Mouse (Mus musculus): ENCODE data around the gene Rsad1. TPM values are rescaled to one million over a fixed set of nuclear protein-coding genes. Genes with fewer than 3 reads are reported as not detected.

Rsad1 gene
- total and polyA plus RNA-seq, 3 experiments = 4.2 to 5.6 (median 4.8) TPM

DNA sequence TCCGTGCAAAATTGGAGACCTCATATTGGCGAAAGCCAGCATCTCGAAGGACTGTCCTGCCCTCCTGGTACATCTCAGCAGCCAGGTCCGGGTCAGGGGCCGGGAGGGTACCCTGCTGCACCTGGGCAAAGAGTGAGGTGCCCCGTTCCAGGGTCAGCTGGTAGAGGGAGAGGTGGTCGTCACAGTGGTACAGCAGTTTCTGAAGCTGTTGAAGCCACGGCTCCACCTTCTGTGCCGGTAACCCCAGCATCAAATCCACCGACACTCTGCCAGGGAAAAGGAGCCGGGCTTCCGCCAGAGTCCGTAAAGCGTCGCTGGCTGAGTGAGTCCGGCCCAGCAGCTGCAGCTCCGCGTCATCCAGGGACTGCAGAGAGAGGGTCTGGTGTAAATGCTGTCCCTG is 4.6 kb downstream of the Rsad1 start:
- no peak for ATAC-seq (ENCODE audit: extremely low read depth, insufficient number of reproducible peaks, low FRiP score, poor library complexity, severe bottlenecking)

DNA sequence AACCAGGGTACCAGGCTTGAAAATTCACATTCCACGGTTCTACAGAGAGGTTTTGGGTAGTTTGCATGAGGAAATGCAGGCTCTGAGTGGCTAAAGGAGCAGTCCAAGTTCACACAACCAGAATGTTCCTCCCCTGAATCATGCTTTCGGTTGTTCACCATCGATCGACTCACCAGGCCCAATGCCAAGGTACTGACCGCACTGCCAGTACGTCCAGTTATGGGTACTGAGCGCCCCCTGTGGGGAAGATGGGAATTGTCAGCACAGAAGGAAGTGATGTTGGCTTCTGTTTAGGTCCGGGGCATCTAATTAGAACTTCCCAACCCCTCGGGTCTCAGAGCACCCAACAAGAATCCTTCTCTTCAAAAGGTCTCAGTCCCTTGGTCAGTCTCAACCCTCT is 5.1 kb downstream of the Rsad1 start:
- TF ChIP-seq GATA2 (IDR thresholded peaks at IDR 0.05; ENCODE audit: borderline replicate concordance, low read depth, low read length) = no peak
- no peak for TF ChIP-seq POLR2AphosphoS5 (IDR thresholded peaks at IDR 0.05; ENCODE audit: insufficient replicate concordance, low read depth, low read length)
- peak; percentile 69 for TF ChIP-seq CTCF (IDR thresholded peaks at IDR 0.05; ENCODE audit: low read depth, low read length)
- no peak for TF ChIP-seq GATA1 (IDR thresholded peaks at IDR 0.05; ENCODE audit: borderline replicate concordance, low read length)
- TF ChIP-seq TAL1 (conservative IDR thresholded peaks at IDR 0.05; ENCODE audit: low read depth, low read length) = no peak
- peaks cover 60% of the 10 kb centered on the region for H3K36me3 ChIP-seq (replicated peaks)
- no peaks in the 10 kb centered on the region for H3K9me3 ChIP-seq (replicated peaks)
- ATAC-seq (ENCODE audit: extremely low read depth, insufficient number of reproducible peaks, low FRiP score, poor library complexity, severe bottlenecking) = no peak
- H3K4me3 ChIP-seq (ENCODE audit: low read depth, low read length) = no peak overlapping the region
- no peaks in the 10 kb centered on the region for H3K27me3 ChIP-seq (ENCODE audit: insufficient read depth, low read length)
- peaks cover 15% of the 10 kb centered on the region for H3K4me1 ChIP-seq (ENCODE audit: insufficient read depth, low read depth, low read length)
- no peak for DNase-seq (ENCODE audit: low spot score)

More for the DNA sequence above, 4.6 kb downstream of the Rsad1 start:
- H3K9me3 ChIP-seq (replicated peaks) = no peaks in the 10 kb centered on the region
- no peak overlapping the region for H3K4me3 ChIP-seq (ENCODE audit: low read depth, low read length)
- H3K36me3 ChIP-seq (replicated peaks) = peaks cover 57% of the 10 kb centered on the region
- DNase-seq (ENCODE audit: low spot score) = no peak
- H3K27me3 ChIP-seq (ENCODE audit: insufficient read depth, low read length) = no peaks in the 10 kb centered on the region
- H3K4me1 ChIP-seq (ENCODE audit: insufficient read depth, low read depth, low read length) = peaks cover 20% of the 10 kb centered on the region
- TF ChIP-seq POLR2AphosphoS5 (IDR thresholded peaks at IDR 0.05; ENCODE audit: insufficient replicate concordance, low read depth, low read length) (no peak), TAL1 (conservative IDR thresholded peaks at IDR 0.05; ENCODE audit: low read depth, low read length) (no peak), GATA1 (IDR thresholded peaks at IDR 0.05; ENCODE audit: borderline replicate concordance, low read length) (no peak), GATA2 (IDR thresholded peaks at IDR 0.05; ENCODE audit: borderline replicate concordance, low read depth, low read length) (no peak), CTCF (IDR thresholded peaks at IDR 0.05; ENCODE audit: low read depth, low read length) (no peak)

DNA sequence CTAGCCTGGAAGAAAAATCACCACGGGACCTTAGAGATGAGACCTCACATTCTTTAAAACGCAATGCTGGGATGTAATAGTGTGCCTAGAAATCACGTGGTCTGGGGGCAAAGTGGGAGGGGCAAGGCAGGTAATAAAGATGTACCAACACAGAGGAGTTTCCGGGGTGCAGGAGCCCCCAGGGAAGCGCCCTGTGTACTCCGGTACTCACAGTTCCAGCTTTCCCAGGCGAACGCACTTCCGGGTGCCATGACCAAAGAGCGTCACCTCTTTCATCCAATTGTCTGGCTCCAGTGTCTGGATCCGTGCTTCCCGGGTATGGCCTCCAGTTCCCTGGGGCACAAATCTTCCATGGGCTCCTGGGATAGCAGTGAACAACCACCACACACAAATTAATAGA is 5.7 kb downstream of the Rsad1 start:
- no peaks in the 10 kb centered on the region for H3K9me3 ChIP-seq (replicated peaks)
- no peak for TF ChIP-seq GATA2 (IDR thresholded peaks at IDR 0.05; ENCODE audit: borderline replicate concordance, low read depth, low read length)
- TF ChIP-seq TAL1 (conservative IDR thresholded peaks at IDR 0.05; ENCODE audit: low read depth, low read length) = no peak
- no peak for TF ChIP-seq POLR2AphosphoS5 (IDR thresholded peaks at IDR 0.05; ENCODE audit: insufficient replicate concordance, low read depth, low read length)
- TF ChIP-seq GATA1 (IDR thresholded peaks at IDR 0.05; ENCODE audit: borderline replicate concordance, low read length) = no peak
- no peak for TF ChIP-seq CTCF (IDR thresholded peaks at IDR 0.05; ENCODE audit: low read depth, low read length)

DNA sequence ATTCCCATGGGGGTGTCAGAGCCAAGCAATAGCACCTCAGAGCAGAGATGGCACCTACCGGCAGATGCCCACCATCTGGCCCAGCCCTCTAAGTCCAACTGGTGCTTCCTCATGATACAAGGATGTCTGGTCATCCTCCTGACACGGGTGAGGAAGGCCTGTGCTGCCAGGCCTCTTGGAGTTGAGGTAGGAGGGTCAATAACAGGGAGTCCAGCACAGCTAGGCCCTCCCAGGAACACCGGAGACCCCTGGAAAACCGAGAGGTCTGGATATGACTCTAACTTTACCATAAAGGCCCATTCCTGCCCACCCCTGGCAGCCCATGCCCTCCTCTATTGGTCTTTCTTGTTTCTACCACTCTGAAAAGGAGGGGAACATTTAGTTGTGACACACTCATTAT is 6.7 kb downstream of the Rsad1 start:
- Histone ChIP-seq H3K4me1 (ENCODE audit: insufficient read depth, low read depth, low read length) (peaks cover 3% of the 10 kb centered on the region; the same call in 1 of the 2 replicates), H3K4me3 (ENCODE audit: low read depth, low read length) (no peak overlapping the region), H3K36me3 (replicated peaks) (peaks cover 64% of the 10 kb centered on the region), H3K27me3 (ENCODE audit: insufficient read depth, low read length) (no peaks in the 10 kb centered on the region), H3K9me3 (replicated peaks) (no peaks in the 10 kb centered on the region)
- DNase-seq (ENCODE audit: low spot score) (no peak), ATAC-seq (ENCODE audit: extremely low read depth, insufficient number of reproducible peaks, low FRiP score, poor library complexity, severe bottlenecking) (no peak)
- TF ChIP-seq GATA2 (IDR thresholded peaks at IDR 0.05; ENCODE audit: borderline replicate concordance, low read depth, low read length) (no peak), TAL1 (conservative IDR thresholded peaks at IDR 0.05; ENCODE audit: low read depth, low read length) (no peak), POLR2AphosphoS5 (IDR thresholded peaks at IDR 0.05; ENCODE audit: insufficient replicate concordance, low read depth, low read length) (no peak), GATA1 (IDR thresholded peaks at IDR 0.05; ENCODE audit: borderline replicate concordance, low read length) (no peak), CTCF (IDR thresholded peaks at IDR 0.05; ENCODE audit: low read depth, low read length) (no peak)

More for the DNA sequence above, 5.7 kb downstream of the Rsad1 start:
- H3K4me3 ChIP-seq (ENCODE audit: low read depth, low read length) = no peak overlapping the region
- DNase-seq (ENCODE audit: low spot score) (no peak), ATAC-seq (ENCODE audit: extremely low read depth, insufficient number of reproducible peaks, low FRiP score, poor library complexity, severe bottlenecking) (no peak)
- H3K36me3 ChIP-seq (replicated peaks) = peaks cover 62% of the 10 kb centered on the region
- H3K4me1 ChIP-seq (ENCODE audit: insufficient read depth, low read depth, low read length) = peaks cover 9% of the 10 kb centered on the region
- H3K27me3 ChIP-seq (ENCODE audit: insufficient read depth, low read length) = no peaks in the 10 kb centered on the region

DNA sequence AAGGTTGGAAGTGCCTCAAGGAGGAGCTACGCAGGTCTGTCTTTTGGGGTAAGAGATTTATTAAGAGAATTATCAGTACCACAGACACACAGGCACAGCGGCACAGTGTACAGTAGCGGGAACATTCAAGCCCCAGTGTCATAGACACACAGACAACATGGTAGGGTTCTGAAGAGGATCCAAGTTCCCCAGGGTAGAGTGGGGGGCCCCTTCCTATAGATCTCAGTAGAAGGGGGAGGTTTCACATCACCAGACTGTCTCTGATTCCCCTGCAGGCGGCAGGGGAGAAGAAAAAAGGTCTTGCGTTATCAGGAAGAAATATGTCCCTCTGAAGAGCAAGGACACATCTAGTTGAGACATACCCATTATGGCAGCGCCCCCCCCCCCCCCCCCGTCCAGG is 9.3 kb downstream of the Rsad1 start:
- H3K9me3 ChIP-seq (replicated peaks) = no peaks in the 10 kb centered on the region
- H3K36me3 ChIP-seq (replicated peaks) = peaks cover 49% of the 10 kb centered on the region
- H3K4me1 ChIP-seq (ENCODE audit: insufficient read depth, low read depth, low read length) = no peaks in the 10 kb centered on the region
- no peak for ATAC-seq (ENCODE audit: extremely low read depth, insufficient number of reproducible peaks, low FRiP score, poor library complexity, severe bottlenecking)
- TF ChIP-seq GATA1 (IDR thresholded peaks at IDR 0.05; ENCODE audit: borderline replicate concordance, low read length) = no peak
- no peak overlapping the region for H3K4me3 ChIP-seq (ENCODE audit: low read depth, low read length)
- no peaks in the 10 kb centered on the region for H3K27me3 ChIP-seq (ENCODE audit: insufficient read depth, low read length)
- no peak for DNase-seq (ENCODE audit: low spot score)

DNA sequence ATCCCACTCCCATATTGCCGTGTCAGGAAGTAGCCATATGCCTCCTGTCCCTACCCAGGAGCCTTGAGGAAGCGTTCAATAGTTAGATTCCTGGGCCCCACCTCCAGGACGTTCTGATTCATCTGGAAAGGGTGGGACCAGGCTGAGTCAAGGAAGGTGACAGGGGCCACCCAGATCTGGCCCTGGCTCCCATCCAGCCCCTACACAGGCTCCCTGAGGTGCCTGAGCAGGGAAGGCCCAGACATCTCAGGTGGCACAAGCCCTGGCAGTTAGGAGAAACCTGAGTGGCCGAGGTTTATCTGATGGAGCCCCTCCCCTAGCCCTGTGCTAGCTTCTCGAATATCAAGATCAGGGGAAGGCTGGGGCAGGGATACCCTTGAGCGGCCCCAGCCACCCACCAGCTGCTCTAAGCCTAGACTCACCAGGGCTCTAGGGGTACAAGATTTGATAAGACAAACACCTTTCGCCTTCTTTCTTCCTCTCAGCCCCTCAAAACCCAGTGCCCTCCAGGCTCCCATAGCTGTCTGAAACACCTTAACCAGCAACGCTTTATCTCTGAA is 10.2 kb downstream of the Rsad1 start:
- no peaks in the 10 kb centered on the region for H3K4me1 ChIP-seq (ENCODE audit: insufficient read depth, low read depth, low read length)
- H3K9me3 ChIP-seq (replicated peaks) = no peaks in the 10 kb centered on the region
- no peaks in the 10 kb centered on the region for H3K27me3 ChIP-seq (ENCODE audit: insufficient read depth, low read length)
- TF ChIP-seq GATA1 (IDR thresholded peaks at IDR 0.05; ENCODE audit: borderline replicate concordance, low read length) = no peak
- TF ChIP-seq TAL1 (conservative IDR thresholded peaks at IDR 0.05; ENCODE audit: low read depth, low read length) = no peak
- no peak for TF ChIP-seq POLR2AphosphoS5 (IDR thresholded peaks at IDR 0.05; ENCODE audit: insufficient replicate concordance, low read depth, low read length)
- no peak for TF ChIP-seq GATA2 (IDR thresholded peaks at IDR 0.05; ENCODE audit: borderline replicate concordance, low read depth, low read length)
- no peak for TF ChIP-seq CTCF (IDR thresholded peaks at IDR 0.05; ENCODE audit: low read depth, low read length)
- ATAC-seq (ENCODE audit: extremely low read depth, insufficient number of reproducible peaks, low FRiP score, poor library complexity, severe bottlenecking) = no peak
- peaks cover 40% of the 10 kb centered on the region for H3K36me3 ChIP-seq (replicated peaks)
- no peak for DNase-seq (ENCODE audit: low spot score)
- H3K4me3 ChIP-seq (ENCODE audit: low read depth, low read length) = no peak overlapping the region

All from G1E (cell line).